Mouse (Mus musculus): ENCODE measurements at regions not wholly inside any gene's neighbourhood (a gene's known extent, or its start where the extent isn't known, plus 50 kb on each side); places are given as distances from the start of the nearest gene placed in this dataset.

DNA sequence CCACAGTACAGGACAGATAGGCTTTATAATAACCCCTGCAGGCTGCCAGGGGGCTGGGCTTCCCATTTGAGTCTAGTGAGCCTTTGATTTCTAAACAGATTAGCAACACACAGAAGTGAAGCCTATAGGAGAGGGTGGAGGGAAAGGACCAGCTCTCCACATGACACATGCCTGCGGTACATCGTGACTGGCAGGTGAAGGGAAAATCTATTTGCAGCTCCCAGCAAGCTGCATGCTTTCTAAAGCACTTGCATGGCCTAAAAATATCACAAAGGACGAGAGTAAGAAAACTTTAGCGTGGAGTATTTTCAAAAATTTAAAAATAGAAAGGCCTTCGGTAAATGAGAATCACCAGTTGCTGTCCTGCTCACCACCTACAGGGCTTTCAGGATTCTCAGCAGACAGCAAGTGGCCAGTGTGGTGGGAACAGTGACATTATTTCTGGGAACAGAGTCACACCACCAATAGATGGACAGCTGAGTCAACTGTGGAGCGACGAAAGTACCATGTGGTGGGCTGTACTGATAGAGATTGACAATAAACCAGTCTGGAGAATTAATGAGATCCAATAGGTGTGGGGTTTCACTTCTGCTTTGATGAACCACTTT lies 105.6 kb downstream of the Mid1ip1 start:
- no peak for TF ChIP-seq CTCF (IDR thresholded peaks at IDR 0.05)
- no peak for TF ChIP-seq EP300 (IDR thresholded peaks at IDR 0.05)

All from lung, postnatal 0 days (tissue).